Comparison of ENCODE assay signal across 15 mouse cellular contexts in genomic region chr6:111911997-111912396, GRCm38 (mm10).
DNase-seq lines count a peak whose midpoint lies in the region; ATAC-seq and TF ChIP-seq lines count a peak whose summit lies in the region.
"Had no signal": no experiment of that assay in that cellular context is flagged by ENCODE, and none has a peak within 500 bp of the region (broad histone marks: within the 10 kb centered on the region; RNA-seq: fewer than 3 reads in every experiment).

No protein-coding gene starts in this region.

- no peaks in the 10 kb centered on the region for H3K27me3 ChIP-seq in hindbrain, embryonic 11.5 days (ENCODE audit: control insufficient read depth, insufficient read depth, low read length)
- H3K27me3 ChIP-seq in hindbrain, embryonic 16.5 days (replicated peaks; ENCODE audit: control insufficient read depth, insufficient read depth, low read length), result no peaks in the 10 kb centered on the region
- H3K27me3 ChIP-seq in lung, embryonic 14.5 days (ENCODE audit: insufficient read depth, low read length), result no peaks in the 10 kb centered on the region
- H3K27me3 ChIP-seq: limb, embryonic 15.5 days; midbrain, embryonic 13.5 days; neural tube, embryonic 12.5 days had no signal

- no peak overlapping the region for H3K4me2 ChIP-seq in hindbrain, embryonic 11.5 days (replicated peaks; ENCODE audit: low read depth, low read length)
- no peak overlapping the region for H3K4me2 ChIP-seq in hindbrain, embryonic 16.5 days (ENCODE audit: low read length)
- no peak overlapping the region for H3K4me2 ChIP-seq in lung, embryonic 14.5 days
- H3K4me2 ChIP-seq: limb, embryonic 15.5 days; midbrain, embryonic 13.5 days; neural tube, embryonic 12.5 days had no signal

- H3K36me3 ChIP-seq in hindbrain, embryonic 11.5 days (ENCODE audit: control insufficient read depth, insufficient read depth, low read length), result no peaks in the 10 kb centered on the region
- no peaks in the 10 kb centered on the region for H3K36me3 ChIP-seq in hindbrain, embryonic 16.5 days (ENCODE audit: control insufficient read depth, insufficient read depth, low read length)
- no peaks in the 10 kb centered on the region for H3K36me3 ChIP-seq in lung, embryonic 14.5 days (ENCODE audit: insufficient read depth)
- H3K36me3 ChIP-seq: forebrain, embryonic 10.5 days; limb, embryonic 15.5 days; midbrain, embryonic 13.5 days; neural tube, embryonic 12.5 days had no signal

- no peaks in the 10 kb centered on the region for H3K9me3 ChIP-seq in hindbrain, embryonic 11.5 days (ENCODE audit: control insufficient read depth, low read length)
- H3K9me3 ChIP-seq in hindbrain, embryonic 16.5 days (ENCODE audit: control insufficient read depth, low read length), result no peaks in the 10 kb centered on the region
- no peaks in the 10 kb centered on the region for H3K9me3 ChIP-seq in lung, embryonic 14.5 days (ENCODE audit: low read depth, low read length)
- H3K9me3 ChIP-seq: forebrain, embryonic 10.5 days; limb, embryonic 15.5 days; midbrain, embryonic 13.5 days; neural tube, embryonic 12.5 days had no signal

- 65% methylated on average over 2 of the region's 2 CpGs for WGBS in hindbrain, embryonic 11.5 days
- WGBS in hindbrain, embryonic 16.5 days, result 71% methylated on average over 2 of the region's 2 CpGs
- 68% methylated on average over 2 of the region's 2 CpGs for WGBS in lung, embryonic 14.5 days

- DNase-seq in hindbrain, embryonic 11.5 days (ENCODE audit: low spot score), result peak; percentile 7
- peak; percentile 28 for DNase-seq in lung, embryonic 14.5 days
- no peak for DNase-seq in lung, postnatal 14 days
- peak; percentile 59 for DNase-seq in brain, adult 2 months (ENCODE audit: low read depth, low spot score)
- peak; percentile 32 for DNase-seq in layer of hippocampus, adult 9-11 months
- DNase-seq: adrenal gland, postnatal 10 days; cerebellum, adult 11 months; kidney, adult 11 months; thymus, adult 18-20 months had no signal

- no peaks in the 10 kb centered on the region; the same call in 1 of the 2 replicates for H3K4me1 ChIP-seq in hindbrain, embryonic 11.5 days (replicated peaks; ENCODE audit: control insufficient read depth, insufficient read depth, low read length)
- peaks cover 4% of the 10 kb centered on the region for H3K4me1 ChIP-seq in hindbrain, embryonic 16.5 days (ENCODE audit: control insufficient read depth, insufficient read depth, low read depth, low read length)
- no peaks in the 10 kb centered on the region for H3K4me1 ChIP-seq in lung, embryonic 14.5 days (ENCODE audit: insufficient read depth)
- H3K4me1 ChIP-seq: forebrain, embryonic 10.5 days had no signal

- H3K27ac ChIP-seq in hindbrain, embryonic 11.5 days (ENCODE audit: low read depth, low read length), result no peak overlapping the region
- H3K27ac ChIP-seq in hindbrain, embryonic 16.5 days (ENCODE audit: low read depth, low read length), result no peak overlapping the region
- no peak overlapping the region for H3K27ac ChIP-seq in lung, embryonic 14.5 days (ENCODE audit: low read depth)
- H3K27ac ChIP-seq: forebrain, embryonic 10.5 days; limb, embryonic 15.5 days; midbrain, embryonic 13.5 days; neural tube, embryonic 12.5 days had no signal

- no peak overlapping the region for H3K9ac ChIP-seq in hindbrain, embryonic 11.5 days (ENCODE audit: low read depth, low read length)
- H3K9ac ChIP-seq in hindbrain, embryonic 16.5 days (ENCODE audit: low read depth, low read length), result no peak overlapping the region
- no peak overlapping the region for H3K9ac ChIP-seq in lung, embryonic 14.5 days
- H3K9ac ChIP-seq: limb, embryonic 15.5 days; midbrain, embryonic 13.5 days; neural tube, embryonic 12.5 days had no signal

- H3K4me3 ChIP-seq in hindbrain, embryonic 11.5 days (ENCODE audit: low read depth, low read length), result no peak overlapping the region
- no peak overlapping the region for H3K4me3 ChIP-seq in hindbrain, embryonic 16.5 days (ENCODE audit: low read length)
- H3K4me3 ChIP-seq in lung, embryonic 14.5 days (ENCODE audit: low read depth, low read length), result no peak overlapping the region
- H3K4me3 ChIP-seq: forebrain, embryonic 10.5 days; limb, embryonic 15.5 days; midbrain, embryonic 13.5 days; neural tube, embryonic 12.5 days had no signal

- 0 out of 2 replicates have a peak, but pooled peaks have one; percentile 14 for TF ChIP-seq CTCF in lung, embryonic 14.5 days (IDR thresholded peaks at IDR 0.05; ENCODE audit: low read depth)

- ATAC-seq in hindbrain, embryonic 11.5 days (ENCODE audit: low FRiP score), result no peak
- no peak for ATAC-seq in hindbrain, embryonic 16.5 days
- no peak for ATAC-seq in lung, embryonic 14.5 days (ENCODE audit: insufficient read depth)
- ATAC-seq in cerebellum, adult (ENCODE audit: insufficient number of reproducible peaks, low FRiP score, low TSS enrichment), result no peak
- ATAC-seq: midbrain, embryonic 13.5 days had no signal
